Mouse (Mus musculus) T-cell, adult 2 months (primary cell): ENCODE results near the gene Ncbp1.

Source experiments
- DNase-seq: peaks from one replicate; pipeline ENCODE4 v3.0.0; 2022; ENCODE audit warnings: low spot score

Gene Ncbp1

GRCm38 (mm10) chr4:46201834-46202561 lies 63.6 kb downstream of the Ncbp1 start:
- DNase-seq = peak; percentile 66

GRCm38 (mm10) chr4:46202562-46203126 lies 64.2 kb downstream of the Ncbp1 start:
- no peak for DNase-seq

GRCm38 (mm10) chr4:46221090-46221489 lies 82.7 kb downstream of the Ncbp1 start:
- no peak for DNase-seq
